Mouse (Mus musculus) testis, postnatal 14 days (tissue): ENCODE results near the gene Cyp2ab1.
"Not testable (repeated sequence)": the region's sequence is repeated elsewhere in the genome, so short reads cannot be mapped to it uniquely, and the experiment has no call there.

Experiments
- DNase-seq: peaks from one replicate; pipeline ENCODE4 v3.0.0; 2021; ENCODE audit warnings: low spot score

The Cyp2ab1 gene

GRCm38 (mm10) chr16:20325286-20325685, at the start of gene Cyp2ab1:
TSS of gene Cyp2ab1 (minus strand) at chr16:20325404.
- DNase-seq: no peak

DNA sequence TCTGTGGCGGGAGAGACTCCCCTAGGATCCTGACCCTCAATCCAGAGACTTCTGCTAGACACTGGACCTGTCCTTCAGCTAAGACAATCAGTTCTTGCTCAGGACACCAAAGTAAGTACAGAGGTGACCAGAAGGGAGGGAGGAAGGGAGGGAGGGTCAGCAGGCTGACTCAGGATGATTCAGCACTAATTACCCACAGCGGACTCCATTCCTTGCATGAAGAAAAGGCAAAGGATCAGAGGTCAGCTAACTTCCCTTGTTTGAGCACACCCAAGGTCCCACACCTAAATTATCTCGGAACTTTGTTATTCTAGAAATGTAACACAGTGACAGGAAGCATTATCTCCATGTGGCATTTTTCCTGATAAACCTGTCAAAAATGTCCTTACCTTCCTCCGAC, 46.5 kb upstream of the Cyp2ab1 start:
- no peak for DNase-seq

GRCm38 (mm10) chr16:20368221-20368620, 43.0 kb upstream of the Cyp2ab1 start:
- no peak for DNase-seq

- no peak for DNase-seq
Observed at GRCm38 (mm10) chr16:20362121-20362520, 36.9 kb upstream of the Cyp2ab1 start.

DNA sequence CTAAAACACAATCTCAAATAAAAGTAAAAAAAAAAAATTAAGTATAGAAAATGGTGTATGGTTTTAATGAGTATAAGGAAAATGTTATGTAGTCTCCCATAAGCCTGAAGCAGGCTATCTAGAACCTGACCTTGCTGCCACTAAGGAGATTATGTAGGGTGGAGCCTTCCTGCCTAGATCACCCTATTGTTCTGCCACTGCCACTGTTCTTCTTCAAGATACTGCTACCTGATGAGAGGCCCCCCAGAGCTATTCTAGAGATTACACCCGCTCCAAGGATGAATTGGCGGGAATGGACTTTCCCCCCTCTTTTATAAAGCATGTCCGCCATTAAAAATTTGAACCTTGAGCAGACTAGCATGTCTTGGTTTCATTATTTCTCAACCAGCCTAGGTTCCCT, 36.3 kb upstream of the Cyp2ab1 start:
- DNase-seq: not testable (repeated sequence)

DNA sequence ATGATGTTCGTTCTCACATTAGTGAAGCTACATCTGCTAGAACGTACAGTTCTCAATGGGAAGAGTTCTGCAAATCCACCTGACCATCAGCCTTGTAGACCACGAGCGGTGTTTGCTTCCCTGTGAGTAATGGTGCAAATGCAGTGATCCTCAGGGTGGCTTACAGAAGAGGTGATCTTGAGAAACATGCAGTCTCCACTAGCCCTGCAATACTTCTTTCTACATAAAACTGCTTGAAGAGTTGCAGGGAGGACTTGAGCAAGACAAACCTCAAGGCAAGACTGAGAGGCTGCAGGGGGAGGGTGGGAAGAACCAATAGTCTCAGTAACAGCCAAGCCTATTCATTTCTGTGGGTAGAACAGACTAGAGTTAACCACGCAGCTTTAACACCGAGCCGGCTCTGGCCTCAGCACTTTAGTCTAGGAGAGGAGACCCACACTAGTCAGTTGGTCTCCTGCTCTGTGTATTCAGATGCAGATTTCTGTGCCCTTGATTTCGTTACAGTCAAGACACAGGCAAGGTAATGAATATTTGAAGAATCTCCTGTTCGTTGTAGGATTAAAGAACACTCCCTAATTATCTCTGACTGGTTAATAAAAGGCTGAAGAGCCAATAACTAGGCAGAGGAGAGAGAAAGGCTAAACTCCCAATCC, 34.6 kb upstream of the Cyp2ab1 start:
- no peak for DNase-seq

DNA sequence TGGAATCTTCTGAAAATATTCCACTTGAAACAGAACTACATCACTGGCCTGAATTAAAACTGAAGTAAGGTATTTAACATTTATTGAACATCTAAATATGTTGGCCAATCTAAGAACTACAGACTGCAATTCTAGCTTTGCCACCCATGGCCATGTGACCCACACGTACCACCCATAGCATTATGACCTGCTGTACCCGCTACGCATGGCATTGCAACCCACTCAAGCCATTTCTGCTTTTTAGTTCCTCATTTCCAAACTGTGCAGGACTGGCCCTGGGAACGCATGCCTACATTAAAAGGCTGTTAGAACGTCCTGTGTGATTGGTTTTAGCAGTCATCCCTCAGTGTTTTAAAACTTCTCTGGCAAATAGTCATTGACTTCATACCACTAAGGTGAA, 32.6 kb upstream of the Cyp2ab1 start:
- DNase-seq: no peak

- DNase-seq: no peak
Observed at GRCm38 (mm10) chr16:20354762-20355161, 29.6 kb upstream of the Cyp2ab1 start.

GRCm38 (mm10) chr16:20354011-20354410, 28.8 kb upstream of the Cyp2ab1 start:
- no peak for DNase-seq

DNA sequence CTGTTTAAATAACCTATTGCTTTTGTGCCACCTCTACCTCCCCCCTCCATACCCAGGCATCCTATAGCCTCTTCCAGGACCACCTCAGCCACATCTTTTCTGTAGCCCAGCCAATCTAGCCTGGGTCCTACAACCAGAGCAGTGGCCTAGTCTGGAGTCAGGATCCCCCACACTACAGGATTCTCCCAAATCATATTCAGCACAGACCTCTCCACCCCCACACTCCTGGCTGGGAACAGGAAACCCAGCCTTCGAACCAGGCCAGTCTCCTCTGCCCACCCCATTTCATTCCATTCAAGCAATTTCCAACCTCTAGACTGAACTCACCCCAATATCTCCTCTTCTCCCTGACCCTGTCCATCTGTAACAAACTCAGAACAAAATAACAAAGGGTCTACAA, 20.3 kb upstream of the Cyp2ab1 start:
- DNase-seq: no peak

GRCm38 (mm10) chr16:20338616-20339015, 13.4 kb upstream of the Cyp2ab1 start:
- DNase-seq: no peak

DNA sequence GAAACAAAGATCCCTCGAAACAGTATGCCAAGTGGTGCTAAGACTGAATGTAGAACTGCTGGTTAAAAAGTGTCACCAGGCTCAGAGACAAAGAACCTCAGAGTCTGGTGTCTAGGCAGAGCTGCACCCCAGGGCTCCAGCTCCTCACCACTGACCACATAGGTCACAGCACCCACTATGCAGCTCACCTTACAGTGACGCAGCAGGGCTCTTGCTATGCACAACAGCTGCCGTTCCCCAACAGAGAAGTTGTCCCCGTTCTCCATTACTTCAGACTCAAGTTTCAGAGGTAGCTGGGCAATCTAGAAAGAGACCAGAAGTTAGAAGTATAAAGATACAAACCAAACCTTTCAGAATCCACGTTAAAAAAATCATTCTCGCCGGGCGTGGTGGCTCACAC, 9.7 kb upstream of the Cyp2ab1 start:
- DNase-seq: no peak

- no peak for DNase-seq
Observed at GRCm38 (mm10) chr16:20328306-20328705, 3.1 kb upstream of the Cyp2ab1 start.

DNA sequence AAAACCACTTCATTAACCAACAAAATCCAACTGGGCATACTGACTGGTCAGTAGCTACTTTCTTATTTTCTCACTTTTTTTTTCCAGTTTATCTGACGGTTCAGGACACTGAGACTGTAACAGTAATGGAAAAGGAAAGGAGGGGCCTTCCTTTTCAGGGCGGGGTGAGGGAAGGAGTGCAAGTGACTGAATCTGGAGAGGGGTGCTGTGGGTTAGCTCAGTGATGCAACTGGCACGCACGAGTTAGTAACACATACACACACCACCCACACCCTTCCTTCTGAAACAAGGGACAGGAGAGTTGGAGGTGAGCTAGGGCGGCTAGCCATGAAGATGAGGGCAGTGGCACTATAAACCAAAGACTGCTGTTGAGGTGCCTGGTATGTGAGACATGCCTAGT, 1.3 kb downstream of the Cyp2ab1 start:
- DNase-seq: no peak

DNA sequence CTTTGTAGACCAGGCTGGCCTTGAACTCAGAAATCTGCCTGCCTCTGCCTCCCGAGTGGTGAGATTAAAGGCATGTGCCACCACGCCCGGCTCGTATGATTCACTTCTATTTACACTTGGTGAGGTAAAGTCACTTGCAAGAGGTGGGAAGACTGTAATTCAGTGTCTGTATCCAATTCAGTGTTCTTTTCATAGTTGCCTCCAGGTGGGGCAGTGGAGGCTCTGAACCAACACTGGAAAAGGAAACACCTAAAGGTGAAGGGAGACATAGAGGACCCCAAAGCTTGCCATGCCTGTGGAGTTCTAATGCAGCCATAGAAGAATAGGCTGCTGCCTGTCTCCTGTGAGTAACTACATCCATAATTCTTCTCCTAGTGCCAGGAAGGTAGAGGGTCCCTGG, 2.9 kb downstream of the Cyp2ab1 start:
- no peak for DNase-seq

DNA sequence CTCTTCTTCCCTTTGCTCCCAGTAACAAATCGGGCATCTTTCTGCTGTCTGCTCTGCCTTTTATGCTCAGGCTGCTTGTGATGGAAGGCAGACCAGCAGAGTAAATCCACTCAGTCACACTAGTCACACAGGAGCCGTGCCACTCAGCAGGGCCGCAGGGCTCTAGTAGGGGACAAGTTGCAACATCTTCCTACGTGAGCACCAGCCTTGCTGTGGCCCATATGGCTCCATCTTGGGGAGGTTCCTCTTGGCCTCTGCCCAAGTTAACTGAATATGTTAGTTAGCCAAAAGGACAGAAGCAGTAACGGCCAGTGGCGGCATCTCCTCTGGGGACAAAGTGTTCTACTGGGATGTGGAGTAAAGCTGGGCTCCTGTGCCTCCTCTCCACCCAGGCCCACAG, 8.4 kb downstream of the Cyp2ab1 start:
- no peak for DNase-seq

DNA sequence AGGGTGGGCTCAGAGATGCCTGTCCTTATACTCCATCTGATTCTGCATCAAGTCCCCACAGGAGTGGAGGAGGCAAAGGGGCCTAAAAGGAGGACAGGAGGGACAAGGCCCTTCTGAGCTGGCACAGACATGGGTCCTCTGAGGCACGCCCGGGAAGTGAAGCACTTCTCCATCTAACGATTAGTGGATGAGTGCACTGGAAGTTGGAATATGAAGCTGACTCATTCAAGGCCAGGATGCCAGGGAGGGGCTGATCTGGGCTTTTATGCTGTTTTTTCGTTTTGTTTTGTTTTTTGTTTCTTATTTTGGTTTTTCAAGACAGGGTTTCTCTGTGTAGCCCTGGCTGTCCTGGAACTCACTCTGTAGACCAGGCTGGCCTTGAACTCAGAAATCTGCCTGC, 9.9 kb downstream of the Cyp2ab1 start:
- no peak for DNase-seq

GRCm38 (mm10) chr16:20312272-20312671, 12.9 kb downstream of the Cyp2ab1 start:
- DNase-seq: no peak

- peak; percentile 75 for DNase-seq
Observed at GRCm38 (mm10) chr16:20301770-20302649, 23.2 kb downstream of the Cyp2ab1 start, which contains the start of gene Parl. TSS of gene Parl (minus strand) at chr16:20302387.

DNA sequence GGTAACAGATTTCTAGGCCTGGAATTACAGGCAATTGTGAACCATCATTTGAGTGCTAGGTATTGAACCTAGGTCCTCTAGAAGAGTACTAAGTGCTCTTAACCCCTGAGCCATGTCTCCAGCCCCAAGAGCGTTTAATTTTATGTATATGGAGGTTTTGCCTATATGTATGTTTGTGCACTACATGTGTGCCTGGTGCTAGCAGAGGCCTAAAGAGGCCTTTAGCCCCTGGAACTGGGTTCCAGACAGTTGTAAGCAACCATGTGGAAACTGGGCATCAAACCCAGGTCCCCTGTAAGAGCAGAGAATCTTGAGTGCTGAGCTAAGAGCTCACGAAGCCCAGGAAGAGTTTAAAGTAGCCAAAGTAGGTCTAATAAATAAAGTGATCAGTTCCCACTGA, 25.1 kb downstream of the Cyp2ab1 start:
- no peak for DNase-seq

DNA sequence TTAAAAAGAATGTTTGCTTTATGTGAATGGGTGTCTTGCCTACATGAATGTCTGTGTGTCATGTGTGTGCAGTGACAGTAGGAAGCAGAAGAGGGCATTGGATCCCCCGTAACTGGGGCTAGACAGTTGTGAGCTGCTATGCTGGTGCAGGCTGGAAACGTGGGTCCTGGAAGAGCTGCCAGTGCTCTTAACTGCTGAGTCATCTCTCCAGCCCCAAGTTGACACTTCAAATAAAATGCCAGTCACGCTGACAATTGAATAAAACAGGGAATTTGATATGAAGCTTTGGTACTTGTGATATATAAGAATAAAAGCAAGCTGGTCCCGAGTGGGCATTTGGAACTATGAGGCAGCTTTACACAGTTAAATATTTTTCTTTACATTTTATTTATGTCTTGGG, 45.0 kb downstream of the Cyp2ab1 start:
- no peak for DNase-seq

DNA sequence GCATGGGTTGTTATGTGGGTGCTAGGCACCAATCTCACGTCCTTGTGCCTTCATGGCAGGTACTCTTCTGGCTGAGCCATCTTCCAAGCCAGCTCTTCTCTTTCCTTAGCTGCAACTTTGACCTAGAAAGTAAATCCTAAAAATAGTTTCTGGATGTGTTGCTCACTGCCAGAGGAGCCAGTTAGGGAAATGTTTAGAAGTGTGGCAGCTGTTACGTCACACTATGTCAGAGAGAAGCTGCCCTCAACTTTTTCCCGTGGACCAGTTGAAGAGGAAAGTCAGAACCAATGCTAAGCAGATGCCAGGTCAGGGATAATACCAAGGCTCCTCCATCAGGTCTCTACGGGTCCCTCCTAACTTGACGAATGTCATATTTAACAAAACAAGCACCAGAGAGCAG, 45.8 kb downstream of the Cyp2ab1 start:
- no peak for DNase-seq

- no peak for DNase-seq
Observed at GRCm38 (mm10) chr16:20272994-20273393, 52.2 kb downstream of the Cyp2ab1 start.

DNA sequence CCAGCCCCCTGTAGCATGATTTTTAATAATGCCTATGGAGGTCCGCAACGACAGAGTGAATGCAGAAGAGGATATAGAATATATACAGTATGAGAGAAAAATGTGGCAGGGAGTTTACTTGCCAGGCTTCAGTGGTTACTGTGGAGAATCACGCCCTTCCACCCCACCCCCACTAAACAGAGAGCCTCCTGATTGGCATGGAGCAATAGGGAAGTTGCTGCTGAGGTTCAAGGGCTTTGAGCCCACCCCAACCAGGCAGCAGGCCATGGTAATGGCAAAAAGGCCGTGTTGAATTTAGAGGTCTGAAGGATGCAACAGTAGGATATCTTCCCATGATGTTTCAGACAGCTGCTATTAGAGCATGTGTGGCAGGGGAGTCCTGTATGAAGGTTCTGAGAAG, 53.9 kb downstream of the Cyp2ab1 start:
- DNase-seq: no peak
